Mouse (Mus musculus): ENCODE data around the gene Bpifa6. TPM values are rescaled to one million over a fixed set of nuclear protein-coding genes. Genes with fewer than 3 reads are reported as not detected.
"Not testable (repeated sequence)": the region's sequence is repeated elsewhere in the genome, so short reads cannot be mapped to it uniquely, and the experiment has no call there.

Bpifa6 gene
- polyA plus RNA-seq, 1 experiment from 2014 or later = not detected

DNA sequence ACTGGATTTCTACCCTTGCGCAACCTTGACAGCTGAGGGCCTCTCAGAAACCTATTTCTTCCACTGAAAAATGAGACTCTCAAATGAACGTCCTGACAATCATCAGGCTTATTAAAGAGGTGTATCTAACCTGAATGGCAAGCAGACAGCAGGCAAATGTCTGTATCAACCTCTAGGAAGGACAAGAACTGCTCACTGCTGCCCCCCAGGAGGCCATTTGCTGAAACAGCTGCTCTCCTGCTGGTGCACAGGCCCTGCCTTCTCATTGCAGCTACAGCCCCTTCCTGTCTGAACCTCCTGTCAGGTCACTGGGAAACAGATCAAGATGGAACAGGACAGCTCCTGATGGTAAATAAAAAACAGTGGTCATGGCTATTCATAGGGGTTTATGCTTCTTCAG lies 31.6 kb downstream of the Bpifa6 start:
- no peaks in the 10 kb centered on the region for H3K36me3 ChIP-seq (ENCODE audit: control insufficient read depth, insufficient read depth, low read length)
- ATAC-seq (ENCODE audit: low read depth) = no peak
- H3K4me1 ChIP-seq (ENCODE audit: control insufficient read depth, insufficient read depth, low read length) = no peaks in the 10 kb centered on the region
- H3K27ac ChIP-seq (ENCODE audit: low read depth, low read length) = no peak overlapping the region
- H3K4me2 ChIP-seq (ENCODE audit: low read depth, low read length) = no peak overlapping the region
- no peak overlapping the region for H3K9ac ChIP-seq (replicated peaks; ENCODE audit: low read depth, low read length)
- no peaks in the 10 kb centered on the region for H3K9me3 ChIP-seq (ENCODE audit: control insufficient read depth, low read length)
- no peak overlapping the region for H3K4me3 ChIP-seq (ENCODE audit: low read depth, low read length)
- WGBS = 90% methylated on average over 2 of the region's 2 CpGs
- no peaks in the 10 kb centered on the region for H3K27me3 ChIP-seq (ENCODE audit: control insufficient read depth, insufficient read depth, low read length)

DNA sequence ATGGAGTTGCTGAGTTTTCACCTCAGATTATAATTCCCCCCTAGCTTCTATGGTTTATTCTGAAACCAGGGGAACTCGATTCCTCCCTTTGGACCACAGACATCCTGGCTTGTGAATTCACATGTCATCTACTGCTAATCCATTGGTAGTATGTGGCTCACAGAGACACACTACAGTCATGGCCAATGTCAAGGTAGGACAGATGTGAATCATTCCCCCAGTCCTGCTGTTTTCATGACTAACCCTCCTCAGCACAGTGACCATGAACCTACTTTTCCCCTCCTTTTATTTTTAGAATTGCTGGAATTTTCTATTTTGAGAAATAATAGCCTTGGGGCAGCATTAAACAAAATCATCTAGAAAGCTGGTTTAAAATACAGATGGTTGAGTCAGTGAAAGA lies 32.6 kb downstream of the Bpifa6 start:
- Histone ChIP-seq H3K4me3 (ENCODE audit: low read depth, low read length) (no peak overlapping the region), H3K27me3 (ENCODE audit: control insufficient read depth, insufficient read depth, low read length) (no peaks in the 10 kb centered on the region), H3K9me3 (ENCODE audit: control insufficient read depth, low read length) (no peaks in the 10 kb centered on the region), H3K9ac (replicated peaks; ENCODE audit: low read depth, low read length) (no peak overlapping the region), H3K27ac (ENCODE audit: low read depth, low read length) (no peak overlapping the region), H3K4me2 (ENCODE audit: low read depth, low read length) (no peak overlapping the region), H3K36me3 (ENCODE audit: control insufficient read depth, insufficient read depth, low read length) (no peaks in the 10 kb centered on the region), H3K4me1 (ENCODE audit: control insufficient read depth, insufficient read depth, low read length) (no peaks in the 10 kb centered on the region)
- 79% methylated on average over 1 of the region's 1 CpGs for WGBS
- ATAC-seq (ENCODE audit: low read depth) = no peak

DNA sequence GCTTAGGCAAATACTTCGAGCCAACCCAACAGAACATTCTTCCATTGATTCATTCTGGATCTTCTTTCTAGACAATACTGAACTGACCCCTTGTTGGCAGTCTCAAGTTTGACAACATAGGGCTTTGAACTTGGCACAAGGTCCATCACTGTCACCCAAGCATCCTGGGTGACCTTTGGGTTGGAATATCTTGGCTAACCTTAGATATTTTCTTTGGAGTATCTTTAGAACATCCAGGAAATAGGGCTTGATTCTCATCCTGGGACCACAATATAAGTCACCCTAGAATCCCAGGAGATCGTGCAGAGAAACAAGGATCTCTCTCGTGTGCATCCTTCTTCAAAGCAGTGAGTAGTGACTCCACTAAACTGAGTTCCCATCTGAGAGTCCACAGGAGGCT lies 33.2 kb downstream of the Bpifa6 start, which contains the start of gene Bpifa2:
TSS of gene Bpifa2 (plus strand) at position 301 of the 400 bp plus-strand sequence.
- no peaks in the 10 kb centered on the region for H3K4me1 ChIP-seq (ENCODE audit: control insufficient read depth, insufficient read depth, low read length)
- no peak within 1 kb of the TSS for H3K4me2 ChIP-seq (ENCODE audit: low read depth, low read length)
- H3K4me3 ChIP-seq (ENCODE audit: low read depth, low read length) = no peak within 1 kb of the TSS
- ATAC-seq (ENCODE audit: low read depth) = no peak
- no peaks in the 10 kb centered on the region for H3K27me3 ChIP-seq (ENCODE audit: control insufficient read depth, insufficient read depth, low read length)
- H3K27ac ChIP-seq (ENCODE audit: low read depth, low read length) = no peak within 1 kb of the TSS
- H3K36me3 ChIP-seq (ENCODE audit: control insufficient read depth, insufficient read depth, low read length) = no peaks in the 10 kb centered on the region
- H3K9me3 ChIP-seq (ENCODE audit: control insufficient read depth, low read length) = no peaks in the 10 kb centered on the region
- H3K9ac ChIP-seq (replicated peaks; ENCODE audit: low read depth, low read length) = no peak within 1 kb of the TSS
- 86% methylated on average over 3 of the region's 3 CpGs for WGBS

DNA sequence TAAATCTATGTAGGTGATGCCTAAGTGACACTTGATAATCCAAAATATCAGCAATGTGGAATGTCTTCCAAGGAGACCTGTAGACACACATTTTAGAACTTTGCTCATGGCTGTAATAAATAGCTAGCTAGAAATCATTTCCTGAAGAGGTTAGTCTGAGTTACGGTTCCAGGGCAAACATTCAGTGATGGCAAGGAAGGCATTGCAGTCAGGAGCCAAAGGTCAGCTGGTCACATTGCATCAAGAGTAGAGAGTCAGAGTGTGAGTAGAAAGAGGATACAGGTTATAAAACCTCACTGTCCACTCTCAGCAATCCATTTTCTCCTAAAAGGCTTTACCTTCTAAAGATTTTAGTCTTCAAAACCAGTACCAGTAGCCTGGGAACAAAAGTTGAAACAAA lies 43.2 kb downstream of the Bpifa6 start:
- Histone ChIP-seq H3K27ac (ENCODE audit: low read depth, low read length) (no peak overlapping the region), H3K4me3 (ENCODE audit: low read depth, low read length) (no peak overlapping the region), H3K9me3 (ENCODE audit: control insufficient read depth, low read length) (no peaks in the 10 kb centered on the region), H3K4me2 (ENCODE audit: low read depth, low read length) (no peak overlapping the region), H3K27me3 (ENCODE audit: control insufficient read depth, insufficient read depth, low read length) (no peaks in the 10 kb centered on the region), H3K4me1 (ENCODE audit: control insufficient read depth, insufficient read depth, low read length) (no peaks in the 10 kb centered on the region), H3K36me3 (ENCODE audit: control insufficient read depth, insufficient read depth, low read length) (no peaks in the 10 kb centered on the region), H3K9ac (replicated peaks; ENCODE audit: low read depth, low read length) (no peak overlapping the region)
- no peak for ATAC-seq (ENCODE audit: low read depth)
- 83% methylated on average over 1 of the region's 1 CpGs for WGBS

DNA sequence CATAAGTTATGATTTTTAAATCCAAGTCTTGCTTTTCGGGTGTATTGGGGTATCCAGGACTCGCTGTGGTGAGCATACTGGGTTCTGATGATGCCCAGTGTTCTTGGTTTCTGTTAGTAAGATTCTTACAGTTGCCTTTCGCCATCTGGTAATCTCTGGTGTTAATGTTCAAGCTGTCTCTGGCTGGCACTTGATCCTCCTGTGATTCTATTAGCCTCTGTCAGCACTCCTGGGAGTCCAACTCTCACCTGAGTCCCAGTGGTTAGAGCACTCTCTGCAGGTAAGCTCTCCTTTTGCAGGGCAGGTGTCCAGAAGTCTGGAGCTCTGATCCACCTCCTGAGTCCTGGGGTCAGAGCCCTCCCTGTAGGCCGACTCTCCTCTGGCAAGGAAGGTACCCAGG lies 49.9 kb downstream of the Bpifa6 start:
- 89% methylated on average over 4 of the region's 4 CpGs for WGBS
- not testable (repeated sequence) for H3K27me3 ChIP-seq (ENCODE audit: control insufficient read depth, insufficient read depth, low read length); H3K36me3 ChIP-seq (ENCODE audit: control insufficient read depth, insufficient read depth, low read length)

DNA sequence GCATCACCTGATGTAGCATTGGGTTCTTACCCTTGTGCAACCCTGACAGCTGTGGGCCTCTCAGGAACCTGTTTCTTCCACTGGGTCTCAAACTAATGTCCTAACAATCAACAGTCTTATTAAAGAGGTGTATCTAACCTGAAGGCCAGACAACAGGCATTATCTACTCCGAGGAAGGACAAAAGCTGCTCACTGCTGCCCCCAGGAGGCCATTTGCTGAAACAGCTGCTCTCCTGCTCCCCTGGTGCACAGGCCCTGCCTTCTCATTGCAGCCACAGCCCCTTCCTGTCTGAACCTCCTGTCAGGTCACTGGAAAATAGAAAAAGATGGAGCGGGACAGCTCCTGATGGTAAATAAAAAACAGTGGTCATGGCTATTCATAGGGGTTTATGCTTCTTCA lies 64.2 kb downstream of the Bpifa6 start:
- Histone ChIP-seq H3K4me1 (ENCODE audit: control insufficient read depth, insufficient read depth, low read length) (no peaks in the 10 kb centered on the region), H3K27me3 (ENCODE audit: control insufficient read depth, insufficient read depth, low read length) (no peaks in the 10 kb centered on the region), H3K36me3 (ENCODE audit: control insufficient read depth, insufficient read depth, low read length) (no peaks in the 10 kb centered on the region), H3K4me3 (ENCODE audit: low read depth, low read length) (no peak overlapping the region), H3K27ac (ENCODE audit: low read depth, low read length) (no peak overlapping the region), H3K9me3 (ENCODE audit: control insufficient read depth, low read length) (no peaks in the 10 kb centered on the region), H3K9ac (replicated peaks; ENCODE audit: low read depth, low read length) (no peak overlapping the region), H3K4me2 (ENCODE audit: low read depth, low read length) (no peak overlapping the region)
- WGBS = 57% methylated on average over 2 of the region's 2 CpGs
- ATAC-seq (ENCODE audit: low read depth) = no peak

More for the DNA sequence above, 49.9 kb downstream of the Bpifa6 start:
- not testable (repeated sequence) for H3K4me3 ChIP-seq (ENCODE audit: low read depth, low read length); H3K9ac ChIP-seq (replicated peaks; ENCODE audit: low read depth, low read length); H3K4me1 ChIP-seq (ENCODE audit: control insufficient read depth, insufficient read depth, low read length); H3K9me3 ChIP-seq (ENCODE audit: control insufficient read depth, low read length); H3K4me2 ChIP-seq (ENCODE audit: low read depth, low read length); H3K27ac ChIP-seq (ENCODE audit: low read depth, low read length); ATAC-seq (ENCODE audit: low read depth)

DNA sequence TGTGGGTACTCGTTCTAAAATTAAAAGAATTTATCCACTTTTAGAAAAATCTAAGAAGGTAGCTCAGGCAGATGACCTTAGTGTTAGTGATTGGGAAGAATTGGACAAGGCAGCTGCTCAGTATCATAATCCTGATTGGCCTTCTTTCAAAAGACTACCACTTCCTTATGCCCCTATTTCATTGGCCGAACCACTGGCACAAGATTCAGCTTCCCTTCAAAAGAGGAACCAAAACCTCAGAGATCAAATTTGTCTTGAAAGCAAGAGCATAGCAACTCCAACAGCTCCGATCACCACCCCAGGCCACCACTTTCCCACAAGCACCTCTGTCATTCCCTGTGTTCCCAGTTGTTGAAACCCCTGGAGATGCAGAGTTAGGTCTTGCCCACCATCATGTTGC lies 70.0 kb downstream of the Bpifa6 start:
- no peak overlapping the region for H3K4me2 ChIP-seq (ENCODE audit: low read depth, low read length)
- ATAC-seq (ENCODE audit: low read depth) = no peak
- H3K36me3 ChIP-seq (ENCODE audit: control insufficient read depth, insufficient read depth, low read length) = no peaks in the 10 kb centered on the region
- no peak overlapping the region for H3K9ac ChIP-seq (replicated peaks; ENCODE audit: low read depth, low read length)
- no peak overlapping the region for H3K4me3 ChIP-seq (ENCODE audit: low read depth, low read length)
- no peaks in the 10 kb centered on the region for H3K27me3 ChIP-seq (ENCODE audit: control insufficient read depth, insufficient read depth, low read length)
- WGBS = 91% methylated on average over 3 of the region's 3 CpGs
- no peak overlapping the region for H3K27ac ChIP-seq (ENCODE audit: low read depth, low read length)
- no peaks in the 10 kb centered on the region for H3K9me3 ChIP-seq (ENCODE audit: control insufficient read depth, low read length)
- no peaks in the 10 kb centered on the region for H3K4me1 ChIP-seq (ENCODE audit: control insufficient read depth, insufficient read depth, low read length)

Other genes with a start within 250 kb of the Bpifa6 start
- gene Mapre1, start 233.7 kb upstream of the Bpifa6 start, polyA plus RNA-seq (2014; fragmentation: Nextera tagmentation; extraction: Ambion mirVana) = 337 and 393 TPM in 2 replicates
- gene Efcab8, start 195.0 kb upstream of the Bpifa6 start, polyA plus RNA-seq (2014; fragmentation: Nextera tagmentation; extraction: Ambion mirVana) = not detected in 2 replicates
- not detected in 2 replicates for gene Sun5, start 103.9 kb upstream of the Bpifa6 start, polyA plus RNA-seq (2014; fragmentation: Nextera tagmentation; extraction: Ambion mirVana)
- not detected in 2 replicates for gene Bpifb2, start 99.9 kb upstream of the Bpifa6 start, polyA plus RNA-seq (2014; fragmentation: Nextera tagmentation; extraction: Ambion mirVana)
- not detected in 2 replicates for gene Bpifb6, start 74.6 kb upstream of the Bpifa6 start, polyA plus RNA-seq (2014; fragmentation: Nextera tagmentation; extraction: Ambion mirVana)
- not detected in 2 replicates for gene Bpifb3, start 56.7 kb upstream of the Bpifa6 start, polyA plus RNA-seq (2014; fragmentation: Nextera tagmentation; extraction: Ambion mirVana)
- not detected in 2 replicates for gene Bpifb4, start 36.7 kb upstream of the Bpifa6 start, polyA plus RNA-seq (2014; fragmentation: Nextera tagmentation; extraction: Ambion mirVana)
- not detected in 2 replicates for gene Bpifa2, start 33.3 kb downstream of the Bpifa6 start, polyA plus RNA-seq (2014; fragmentation: Nextera tagmentation; extraction: Ambion mirVana)
- not detected in 2 replicates for gene Bpifa3, start 155.4 kb downstream of the Bpifa6 start, polyA plus RNA-seq (2014; fragmentation: Nextera tagmentation; extraction: Ambion mirVana)
- not detected in 2 replicates for gene Bpifa1, start 167.9 kb downstream of the Bpifa6 start, polyA plus RNA-seq (2014; fragmentation: Nextera tagmentation; extraction: Ambion mirVana)
- not detected in 2 replicates for gene Bpifa5, start 187.7 kb downstream of the Bpifa6 start, polyA plus RNA-seq (2014; fragmentation: Nextera tagmentation; extraction: Ambion mirVana)
- gene Bpifb1, start 215.9 kb downstream of the Bpifa6 start, polyA plus RNA-seq (2014; fragmentation: Nextera tagmentation; extraction: Ambion mirVana) = not detected in 2 replicates
- gene Bpifb5, start 248.8 kb downstream of the Bpifa6 start, polyA plus RNA-seq (2014; fragmentation: Nextera tagmentation; extraction: Ambion mirVana) = 0.24 TPM in 1 of 2 replicates, not detected in the other